Mouse (Mus musculus) kidney, embryonic 16.5 days (tissue): ENCODE data around the gene Galnt2. TPM values are rescaled to one million over a fixed set of nuclear protein-coding genes. Genes with fewer than 3 reads are reported as not detected.
A peak's percentile ranks its signal among the peaks of the same experiment; 100 is the strongest.

Experiments
- ATAC-seq: fragments of 200-750 bp; cut with Nextera tagmentation; 2 replicates; pipeline ENCODE4 v1.8.0; 2017; ENCODE audit warnings: moderate TSS enrichment; ENCODE audit not compliant: low FRiP score, low TSS enrichment
- H3K27ac ChIP-seq: fragments of 300-500 bp; sonication (generic); 2 replicates; pipeline ENCODE4 v1.5.1; 2014; ENCODE audit warnings: low read length
- H3K27me3 ChIP-seq: fragments of 300-500 bp; sonication (generic); 2 replicates; pipeline ENCODE4 v1.6.1; 2014; ENCODE audit warnings: low read length, control low read depth, mixed read lengths; ENCODE audit not compliant: insufficient read depth
- H3K36me3 ChIP-seq: fragments of 300-500 bp; sonication (generic); 2 replicates; pipeline ENCODE4 v1.6.1; 2014; ENCODE audit warnings: low read length, control low read depth, mixed read lengths; ENCODE audit not compliant: insufficient read depth
- H3K4me1 ChIP-seq: fragments of 300-500 bp; sonication (generic); 2 replicates; pipeline ENCODE4 v1.6.1; 2014; ENCODE audit warnings: low read length, control low read depth, mixed read lengths; ENCODE audit not compliant: insufficient read depth
- H3K4me2 ChIP-seq: fragments of 300-500 bp; sonication (generic); replicated peaks from 2 replicates; pipeline ENCODE4 v1.6.1; 2014; ENCODE audit warnings: low read depth, low read length
- H3K4me3 ChIP-seq: fragments of 300-500 bp; sonication (generic); 2 replicates; pipeline ENCODE4 v1.5.1; 2014; ENCODE audit warnings: mild to moderate bottlenecking, low read length
- H3K9ac ChIP-seq: fragments of 300-500 bp; sonication (generic); replicated peaks from 2 replicates; pipeline ENCODE4 v1.6.1; 2014; ENCODE audit warnings: low read length
- H3K9me3 ChIP-seq: fragments of 300-500 bp; sonication (generic); 2 replicates; pipeline ENCODE4 v1.6.1; 2016; ENCODE audit warnings: low read length, control low read depth
- WGBS: fragments of 180-500 bp; shearing (Covaris S2); extraction: QIAGEN DNeasy Blood & Tissue Kit; methylation state at CpG from one replicate; pipeline ENCODE4 v1.1.7; 2014; 5-methylcytosine and 5-hydroxymethylcytosine counted together
- polyA plus RNA-seq: library from polyadenylated mRNA; unstranded; fragments of >200 nt; fragmentation: Nextera tagmentation; extraction: Ambion mirVana; gene quantifications from 2 replicates; pipeline ENCODE4 v1.2.1, GENCODE M21; 2015

Gene Galnt2
- polyA plus RNA-seq, 1 experiment from 2014 or later = 47.1 TPM

- H3K27me3 ChIP-seq = no peaks in the 10 kb centered on the region
- no peak for ATAC-seq
- H3K4me2 ChIP-seq = no peak overlapping the region
- 0 out of 2 replicates have a peak overlapping the region, but pooled peaks have one; percentile 6 for H3K27ac ChIP-seq
- H3K36me3 ChIP-seq = no peaks in the 10 kb centered on the region
- H3K9ac ChIP-seq = no peak overlapping the region
- no peak overlapping the region for H3K4me3 ChIP-seq
- H3K4me1 ChIP-seq = peaks cover 15% of the 10 kb centered on the region
- WGBS = 56% methylated on average over 6 of the region's 6 CpGs
- H3K9me3 ChIP-seq = no peaks in the 10 kb centered on the region
These were observed 63.2 kb downstream of the Galnt2 start for GRCm38 (mm10) chr8:124294425-124294824.

- peaks cover 15% of the 10 kb centered on the region for H3K4me1 ChIP-seq
- H3K4me2 ChIP-seq = no peak overlapping the region
- WGBS = 50% methylated on average over 10 of the region's 10 CpGs
- no peak overlapping the region for H3K27ac ChIP-seq
- no peak overlapping the region for H3K4me3 ChIP-seq
- H3K9ac ChIP-seq = no peak overlapping the region
- H3K27me3 ChIP-seq = no peaks in the 10 kb centered on the region
- no peaks in the 10 kb centered on the region for H3K9me3 ChIP-seq
- ATAC-seq = 0 out of 2 replicates have a peak, but pooled peaks have one; percentile 31
- no peaks in the 10 kb centered on the region for H3K36me3 ChIP-seq
These were observed 63.7 kb downstream of the Galnt2 start for GRCm38 (mm10) chr8:124294900-124295299.

- Histone ChIP-seq H3K4me2 (no peak overlapping the region), H3K9ac (no peak overlapping the region), H3K36me3 (no peaks in the 10 kb centered on the region), H3K4me1 (peaks cover 15% of the 10 kb centered on the region), H3K4me3 (no peak overlapping the region), H3K27ac (no peak overlapping the region), H3K27me3 (no peaks in the 10 kb centered on the region), H3K9me3 (no peaks in the 10 kb centered on the region)
- WGBS = 48% methylated on average over 6 of the region's 6 CpGs
- no peak for ATAC-seq
These were observed 64.2 kb downstream of the Galnt2 start for GRCm38 (mm10) chr8:124295357-124295756.

- ATAC-seq = no peak
- H3K9ac ChIP-seq = no peak overlapping the region
- peaks cover 18% of the 10 kb centered on the region for H3K4me1 ChIP-seq
- H3K36me3 ChIP-seq = no peaks in the 10 kb centered on the region; the same call in 1 of the 2 replicates
- WGBS = 90% methylated on average over 4 of the region's 4 CpGs
- no peak overlapping the region for H3K4me2 ChIP-seq
- no peaks in the 10 kb centered on the region for H3K27me3 ChIP-seq
- no peak overlapping the region for H3K4me3 ChIP-seq
- no peaks in the 10 kb centered on the region for H3K9me3 ChIP-seq
- H3K27ac ChIP-seq = no peak overlapping the region
These were observed 70.3 kb downstream of the Galnt2 start for GRCm38 (mm10) chr8:124301512-124301911.

- H3K4me1 ChIP-seq = peaks cover 18% of the 10 kb centered on the region
- 71% methylated on average over 7 of the region's 7 CpGs for WGBS
These were observed 70.9 kb downstream of the Galnt2 start for GRCm38 (mm10) chr8:124301935-124302555.

GRCm38 (mm10) chr8:124303211-124303902 lies 72.2 kb downstream of the Galnt2 start:
- Histone ChIP-seq H3K27me3 (no peaks in the 10 kb centered on the region), H3K27ac (peak overlapping the region; percentile 40), H3K36me3 (peaks cover 3% of the 10 kb centered on the region), H3K4me2 (no peak overlapping the region), H3K9me3 (no peaks in the 10 kb centered on the region), H3K4me1 (peaks cover 18% of the 10 kb centered on the region), H3K9ac (no peak overlapping the region; the same call in 1 of the 2 replicates), H3K4me3 (no peak overlapping the region)
- no peak for ATAC-seq
- WGBS = 65% methylated on average over 15 of the region's 15 CpGs

More at GRCm38 (mm10) chr8:124301935-124302555, 70.9 kb downstream of the Galnt2 start:
- Histone ChIP-seq H3K9ac (no peak overlapping the region), H3K9me3 (no peaks in the 10 kb centered on the region), H3K4me3 (no peak overlapping the region), H3K27ac (no peak overlapping the region), H3K27me3 (no peaks in the 10 kb centered on the region), H3K4me2 (no peak overlapping the region), H3K36me3 (peaks cover 1% of the 10 kb centered on the region)
- ATAC-seq = no peak

- no peak overlapping the region for H3K4me3 ChIP-seq
- no peaks in the 10 kb centered on the region for H3K9me3 ChIP-seq
- H3K27me3 ChIP-seq = no peaks in the 10 kb centered on the region
- no peak overlapping the region for H3K27ac ChIP-seq
- peak; percentile 43; the same call in 1 of the 2 replicates for ATAC-seq
- H3K36me3 ChIP-seq = peaks cover 3% of the 10 kb centered on the region
- H3K4me2 ChIP-seq = no peak overlapping the region
- peaks cover 18% of the 10 kb centered on the region for H3K4me1 ChIP-seq
- WGBS = 58% methylated on average over 4 of the region's 4 CpGs
- no peak overlapping the region for H3K9ac ChIP-seq
These were observed 73.0 kb downstream of the Galnt2 start for GRCm38 (mm10) chr8:124304141-124304540.

GRCm38 (mm10) chr8:124306574-124306973 lies 75.4 kb downstream of the Galnt2 start:
- no peak overlapping the region for H3K4me2 ChIP-seq
- no peak overlapping the region for H3K27ac ChIP-seq

GRCm38 (mm10) chr8:124307700-124308099 lies 76.5 kb downstream of the Galnt2 start:
- Histone ChIP-seq H3K9me3 (no peaks in the 10 kb centered on the region), H3K36me3 (peaks cover 3% of the 10 kb centered on the region), H3K4me2 (no peak overlapping the region), H3K4me3 (no peak overlapping the region), H3K9ac (no peak overlapping the region), H3K27ac (no peak overlapping the region), H3K4me1 (peaks cover 18% of the 10 kb centered on the region), H3K27me3 (no peaks in the 10 kb centered on the region)
- WGBS = 87% methylated on average over 10 of the region's 10 CpGs
- no peak for ATAC-seq

More at GRCm38 (mm10) chr8:124306574-124306973, 75.4 kb downstream of the Galnt2 start:
- H3K4me1 ChIP-seq = peaks cover 18% of the 10 kb centered on the region
- no peak overlapping the region for H3K4me3 ChIP-seq
- no peak overlapping the region for H3K9ac ChIP-seq
- no peak for ATAC-seq
- WGBS = 52% methylated on average over 7 of the region's 7 CpGs
- H3K36me3 ChIP-seq = peaks cover 3% of the 10 kb centered on the region
- no peaks in the 10 kb centered on the region for H3K9me3 ChIP-seq
- H3K27me3 ChIP-seq = no peaks in the 10 kb centered on the region

- 80% methylated on average over 13 of the region's 13 CpGs for WGBS
- ATAC-seq = no peak
- Histone ChIP-seq H3K27ac (no peak overlapping the region), H3K4me1 (no peaks in the 10 kb centered on the region), H3K4me2 (no peak overlapping the region), H3K9ac (no peak overlapping the region), H3K4me3 (no peak overlapping the region), H3K36me3 (peaks cover 3% of the 10 kb centered on the region), H3K27me3 (no peaks in the 10 kb centered on the region), H3K9me3 (no peaks in the 10 kb centered on the region)
These were observed 79.3 kb downstream of the Galnt2 start for GRCm38 (mm10) chr8:124310509-124310908.
